Mouse (Mus musculus): ENCODE measurements around the gene Mthfd1. TPM values are rescaled to one million over a fixed set of nuclear protein-coding genes. Genes with fewer than 3 reads are reported as not detected.

Mthfd1 gene
- polyA plus RNA-seq, 1 experiment, result 80.9 TPM

- no peak overlapping the region for H3K4me3 ChIP-seq (ENCODE audit: insufficient read depth, poor library complexity, severe bottlenecking)
- TF ChIP-seq CTCF (IDR thresholded peaks at IDR 0.05; ENCODE audit: control insufficient read depth, insufficient read depth, insufficient read length), result no peak
- TF ChIP-seq MYOG (IDR thresholded peaks at IDR 0.05; ENCODE audit: control insufficient read depth, extremely low read depth, insufficient read length), result no peak
- TF ChIP-seq MAX (IDR thresholded peaks at IDR 0.05), result no peak
- no peak for TF ChIP-seq FOSL1 (IDR thresholded peaks at IDR 0.05; ENCODE audit: insufficient read depth, low read length, poor library complexity, severe bottlenecking)
- TF ChIP-seq MYOD1 (IDR thresholded peaks at IDR 0.05; ENCODE audit: control insufficient read depth, insufficient read length, low read depth), result no peak
- no peak for TF ChIP-seq USF1 (IDR thresholded peaks at IDR 0.05; ENCODE audit: low read depth)
- no peak for TF ChIP-seq CEBPB (IDR thresholded peaks at IDR 0.05; ENCODE audit: low read depth)
- peaks cover 68% of the 10 kb centered on the region for H3K79me2 ChIP-seq (ENCODE audit: control insufficient read depth, insufficient read depth)
- peaks cover 46% of the 10 kb centered on the region for H3K79me3 ChIP-seq (ENCODE audit: low read depth)
- H3K36me3 ChIP-seq (ENCODE audit: control insufficient read depth, insufficient read depth), result peaks cover 43% of the 10 kb centered on the region
- no peaks in the 10 kb centered on the region for H3K27me3 ChIP-seq (ENCODE audit: control insufficient read depth, insufficient read depth, insufficient read length)
- no peak overlapping the region for H3ac ChIP-seq (ENCODE audit: control insufficient read depth, insufficient read length, low read depth)
Measured at GRCm38 (mm10) chr12:76268686-76269085, 13.6 kb downstream of the Mthfd1 start.

DNA sequence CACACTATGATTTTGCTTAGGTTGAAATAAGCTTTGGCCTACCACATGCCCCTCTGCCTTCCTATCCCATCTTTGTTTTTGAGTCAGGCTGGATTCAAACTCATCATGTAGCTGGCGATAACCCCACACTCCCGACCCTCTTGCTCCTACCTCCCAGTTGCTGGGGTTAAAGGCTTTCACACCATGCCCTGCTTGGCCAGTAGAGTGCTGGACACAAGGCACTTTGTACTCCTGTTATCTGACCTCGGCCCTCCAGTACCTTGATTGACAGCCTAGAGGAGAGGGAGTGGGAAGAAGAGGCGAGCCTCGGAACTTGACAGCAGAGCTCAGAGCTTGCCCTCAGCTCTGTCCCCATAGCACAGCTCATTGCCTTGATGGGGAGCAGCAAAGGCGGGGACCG is 14.1 kb downstream of the Mthfd1 start:
- Histone ChIP-seq H3K36me3 (ENCODE audit: control insufficient read depth, insufficient read depth) (peaks cover 47% of the 10 kb centered on the region), H3K79me2 (ENCODE audit: control insufficient read depth, insufficient read depth) (peaks cover 63% of the 10 kb centered on the region)

GRCm38 (mm10) chr12:76271516-76271915 is 16.4 kb downstream of the Mthfd1 start:
- Histone ChIP-seq H3K27me3 (ENCODE audit: control insufficient read depth, insufficient read depth, insufficient read length) (no peaks in the 10 kb centered on the region), H3K36me3 (ENCODE audit: control insufficient read depth, insufficient read depth) (peaks cover 66% of the 10 kb centered on the region)

More for the DNA sequence above, 14.1 kb downstream of the Mthfd1 start:
- TF ChIP-seq MYOD1 (IDR thresholded peaks at IDR 0.05; ENCODE audit: control insufficient read depth, insufficient read length, low read depth) (no peak), MYOG (IDR thresholded peaks at IDR 0.05; ENCODE audit: control insufficient read depth, extremely low read depth, insufficient read length) (no peak), MAX (IDR thresholded peaks at IDR 0.05) (no peak), CTCF (IDR thresholded peaks at IDR 0.05; ENCODE audit: control insufficient read depth, insufficient read depth, insufficient read length) (no peak), USF1 (IDR thresholded peaks at IDR 0.05; ENCODE audit: low read depth) (no peak), FOSL1 (IDR thresholded peaks at IDR 0.05; ENCODE audit: insufficient read depth, low read length, poor library complexity, severe bottlenecking) (no peak), CEBPB (IDR thresholded peaks at IDR 0.05; ENCODE audit: low read depth) (no peak)
- peaks cover 42% of the 10 kb centered on the region for H3K79me3 ChIP-seq (ENCODE audit: low read depth)
- H3K27me3 ChIP-seq (ENCODE audit: control insufficient read depth, insufficient read depth, insufficient read length), result no peaks in the 10 kb centered on the region
- H3K4me3 ChIP-seq (ENCODE audit: insufficient read depth, poor library complexity, severe bottlenecking), result no peak overlapping the region
- H3ac ChIP-seq (ENCODE audit: control insufficient read depth, insufficient read length, low read depth), result no peak overlapping the region

DNA sequence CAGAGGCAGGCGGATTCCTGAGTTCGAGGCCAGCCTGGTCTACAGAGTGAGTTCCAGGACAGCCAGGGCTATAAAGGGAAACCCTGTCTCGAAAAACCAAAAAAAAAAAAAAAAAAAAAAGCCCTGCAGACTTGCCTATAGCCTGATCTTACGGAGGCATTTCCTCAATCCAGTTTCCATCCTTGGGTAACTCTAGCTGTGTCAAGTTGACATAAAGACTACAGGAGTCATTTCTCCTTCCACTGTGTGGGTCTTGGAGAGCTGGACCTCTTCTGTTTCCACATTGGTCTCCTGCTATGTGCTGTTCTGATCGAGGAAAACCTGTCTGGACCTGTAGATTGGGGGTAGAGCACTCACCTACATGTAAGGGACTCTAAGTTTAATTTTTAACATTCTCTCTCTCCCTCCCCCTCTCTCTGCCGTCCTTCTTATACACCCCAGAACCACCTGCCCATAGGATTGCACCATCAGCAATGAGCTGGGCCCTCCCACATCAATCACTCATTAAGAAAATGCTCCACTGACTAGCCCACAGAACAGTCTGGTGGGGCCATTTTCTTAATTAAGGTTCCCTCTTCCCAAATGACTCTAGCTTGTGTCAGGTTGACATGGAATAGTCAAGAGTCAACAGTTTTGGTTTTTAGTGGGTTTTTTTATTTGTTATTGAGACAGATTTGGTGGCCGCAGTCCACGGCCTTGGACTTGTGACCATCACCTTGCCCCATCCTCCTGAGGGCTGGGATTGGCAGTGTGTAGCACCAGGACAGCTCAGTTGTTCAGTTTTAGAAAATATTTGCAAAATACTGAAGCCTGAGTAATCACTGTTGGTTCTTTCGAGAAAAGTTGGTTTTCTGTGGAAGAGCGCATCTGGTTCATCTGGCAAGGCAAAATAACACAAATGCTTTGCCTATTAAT is 17.8 kb downstream of the Mthfd1 start:
- Histone ChIP-seq H3ac (ENCODE audit: control insufficient read depth, insufficient read length, low read depth) (no peak overlapping the region), H3K27me3 (ENCODE audit: control insufficient read depth, insufficient read depth, insufficient read length) (no peaks in the 10 kb centered on the region), H3K36me3 (ENCODE audit: control insufficient read depth, insufficient read depth) (peaks cover 66% of the 10 kb centered on the region), H3K79me3 (ENCODE audit: low read depth) (peaks cover 17% of the 10 kb centered on the region), H3K79me2 (ENCODE audit: control insufficient read depth, insufficient read depth) (peaks cover 34% of the 10 kb centered on the region), H3K4me3 (ENCODE audit: insufficient read depth, poor library complexity, severe bottlenecking) (no peak overlapping the region)
- TF ChIP-seq FOSL1 (IDR thresholded peaks at IDR 0.05; ENCODE audit: insufficient read depth, low read length, poor library complexity, severe bottlenecking) (no peak), CEBPB (IDR thresholded peaks at IDR 0.05; ENCODE audit: low read depth) (no peak), MAX (IDR thresholded peaks at IDR 0.05) (no peak), USF1 (IDR thresholded peaks at IDR 0.05; ENCODE audit: low read depth) (no peak), MYOD1 (IDR thresholded peaks at IDR 0.05; ENCODE audit: control insufficient read depth, insufficient read length, low read depth) (no peak), CTCF (IDR thresholded peaks at IDR 0.05; ENCODE audit: control insufficient read depth, insufficient read depth, insufficient read length) (no peak), MYOG (IDR thresholded peaks at IDR 0.05; ENCODE audit: control insufficient read depth, extremely low read depth, insufficient read length) (no peak)

More at GRCm38 (mm10) chr12:76271516-76271915, 16.4 kb downstream of the Mthfd1 start:
- H3K79me3 ChIP-seq (ENCODE audit: low read depth), result peaks cover 24% of the 10 kb centered on the region
- no peak overlapping the region for H3K4me3 ChIP-seq (ENCODE audit: insufficient read depth, poor library complexity, severe bottlenecking)
- H3ac ChIP-seq (ENCODE audit: control insufficient read depth, insufficient read length, low read depth), result no peak overlapping the region
- peaks cover 40% of the 10 kb centered on the region for H3K79me2 ChIP-seq (ENCODE audit: control insufficient read depth, insufficient read depth)
- no peak for TF ChIP-seq FOSL1 (IDR thresholded peaks at IDR 0.05; ENCODE audit: insufficient read depth, low read length, poor library complexity, severe bottlenecking)
- TF ChIP-seq MAX (IDR thresholded peaks at IDR 0.05), result no peak
- TF ChIP-seq CTCF (IDR thresholded peaks at IDR 0.05; ENCODE audit: control insufficient read depth, insufficient read depth, insufficient read length), result no peak
- TF ChIP-seq USF1 (IDR thresholded peaks at IDR 0.05; ENCODE audit: low read depth), result no peak
- no peak for TF ChIP-seq CEBPB (IDR thresholded peaks at IDR 0.05; ENCODE audit: low read depth)
- no peak for TF ChIP-seq MYOD1 (IDR thresholded peaks at IDR 0.05; ENCODE audit: control insufficient read depth, insufficient read length, low read depth)
- no peak for TF ChIP-seq MYOG (IDR thresholded peaks at IDR 0.05; ENCODE audit: control insufficient read depth, extremely low read depth, insufficient read length)

GRCm38 (mm10) chr12:76278209-76278608 is 23.1 kb downstream of the Mthfd1 start:
- no peak for TF ChIP-seq MAX (IDR thresholded peaks at IDR 0.05)
- no peak for TF ChIP-seq CEBPB (IDR thresholded peaks at IDR 0.05; ENCODE audit: low read depth)
- TF ChIP-seq MYOG (IDR thresholded peaks at IDR 0.05; ENCODE audit: control insufficient read depth, extremely low read depth, insufficient read length), result no peak
- no peak for TF ChIP-seq MYOD1 (IDR thresholded peaks at IDR 0.05; ENCODE audit: control insufficient read depth, insufficient read length, low read depth)
- no peak for TF ChIP-seq CTCF (IDR thresholded peaks at IDR 0.05; ENCODE audit: control insufficient read depth, insufficient read depth, insufficient read length)
- no peak for TF ChIP-seq FOSL1 (IDR thresholded peaks at IDR 0.05; ENCODE audit: insufficient read depth, low read length, poor library complexity, severe bottlenecking)
- TF ChIP-seq USF1 (IDR thresholded peaks at IDR 0.05; ENCODE audit: low read depth), result no peak
- H3K79me2 ChIP-seq (ENCODE audit: control insufficient read depth, insufficient read depth), result peaks cover 13% of the 10 kb centered on the region
- H3K79me3 ChIP-seq (ENCODE audit: low read depth), result peaks cover 5% of the 10 kb centered on the region
- H3K36me3 ChIP-seq (ENCODE audit: control insufficient read depth, insufficient read depth), result peaks cover 69% of the 10 kb centered on the region
- no peaks in the 10 kb centered on the region for H3K27me3 ChIP-seq (ENCODE audit: control insufficient read depth, insufficient read depth, insufficient read length)
- no peak overlapping the region for H3K4me3 ChIP-seq (ENCODE audit: insufficient read depth, poor library complexity, severe bottlenecking)
- H3ac ChIP-seq (ENCODE audit: control insufficient read depth, insufficient read length, low read depth), result no peak overlapping the region
